Mouse (Mus musculus): Measurements from ENCODE around the gene H2-T22.

GRCm38 (mm10) chr17:36022098-36022497 is 20.4 kb downstream of the H2-T22 start:
- TF ChIP-seq GATA2 (IDR thresholded peaks at IDR 0.05; ENCODE audit: borderline replicate concordance, low read depth, low read length), result no peak
- no peak for TF ChIP-seq CTCF (IDR thresholded peaks at IDR 0.05; ENCODE audit: low read depth, low read length)
- no peak for TF ChIP-seq GATA1 (IDR thresholded peaks at IDR 0.05; ENCODE audit: borderline replicate concordance, low read length)
